Mouse (Mus musculus): Measurements from ENCODE around the gene Ovgp1.
"Not testable (repeated sequence)": the region's sequence is repeated elsewhere in the genome, so short reads cannot be mapped to it uniquely, and the experiment has no call there.

The Ovgp1 gene

GRCm38 (mm10) chr3:105973411-105973810 is at the start of gene Ovgp1:
TSS of gene Ovgp1 (plus strand) at chr3:105973711.
- no peak for DNase-seq (ENCODE audit: low spot score)

DNA sequence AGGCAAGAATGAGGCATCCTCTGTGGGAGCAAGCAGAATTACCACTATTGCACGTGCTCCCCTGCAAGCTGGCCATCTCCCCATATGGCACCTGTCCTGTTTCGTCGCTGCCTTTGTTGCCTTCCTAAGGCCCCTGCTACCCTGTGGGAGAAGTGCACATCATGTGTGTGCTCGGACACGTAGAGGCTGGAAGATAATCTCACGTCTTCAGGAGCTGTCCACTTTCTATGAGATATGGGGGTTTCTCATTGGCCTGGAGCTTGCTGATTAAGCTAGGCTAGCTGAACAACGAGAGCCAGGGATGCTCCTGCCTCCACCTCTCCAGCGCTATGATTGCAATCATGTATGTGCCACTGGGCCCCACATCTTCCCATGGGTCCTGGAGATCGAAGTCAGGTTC is 48.9 kb upstream of the Ovgp1 start:
- no peak for DNase-seq (ENCODE audit: low spot score)

GRCm38 (mm10) chr3:105927561-105928194 is 45.8 kb upstream of the Ovgp1 start:
- no peak for DNase-seq (ENCODE audit: low spot score)

DNA sequence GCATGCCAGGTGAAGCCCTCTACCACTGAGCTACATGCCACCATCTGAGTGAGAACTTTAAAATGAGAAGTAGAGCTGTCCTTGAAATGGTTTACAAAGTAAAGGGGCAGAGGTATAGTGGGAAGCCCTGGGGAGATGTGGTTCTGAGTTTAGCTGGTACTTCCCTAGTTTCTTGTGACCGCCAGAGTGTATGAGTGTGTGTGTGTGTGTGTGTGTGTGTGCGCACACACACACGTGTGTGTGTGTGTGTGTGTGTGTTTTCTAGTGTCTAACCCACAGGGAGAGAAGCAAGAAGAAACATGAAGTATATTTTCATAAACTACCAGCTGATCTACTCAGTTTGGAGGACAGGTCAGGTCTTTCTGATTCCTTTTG is 45.3 kb upstream of the Ovgp1 start:
- no peak for DNase-seq (ENCODE audit: low spot score)

GRCm38 (mm10) chr3:105928781-105929180 is 44.7 kb upstream of the Ovgp1 start:
- no peak for DNase-seq (ENCODE audit: low spot score)

GRCm38 (mm10) chr3:105929821-105930220 is 43.7 kb upstream of the Ovgp1 start:
- DNase-seq (ENCODE audit: low spot score), result no peak

- no peak for DNase-seq (ENCODE audit: low spot score)
Observed at GRCm38 (mm10) chr3:105931095-105931494, 42.4 kb upstream of the Ovgp1 start.

DNA sequence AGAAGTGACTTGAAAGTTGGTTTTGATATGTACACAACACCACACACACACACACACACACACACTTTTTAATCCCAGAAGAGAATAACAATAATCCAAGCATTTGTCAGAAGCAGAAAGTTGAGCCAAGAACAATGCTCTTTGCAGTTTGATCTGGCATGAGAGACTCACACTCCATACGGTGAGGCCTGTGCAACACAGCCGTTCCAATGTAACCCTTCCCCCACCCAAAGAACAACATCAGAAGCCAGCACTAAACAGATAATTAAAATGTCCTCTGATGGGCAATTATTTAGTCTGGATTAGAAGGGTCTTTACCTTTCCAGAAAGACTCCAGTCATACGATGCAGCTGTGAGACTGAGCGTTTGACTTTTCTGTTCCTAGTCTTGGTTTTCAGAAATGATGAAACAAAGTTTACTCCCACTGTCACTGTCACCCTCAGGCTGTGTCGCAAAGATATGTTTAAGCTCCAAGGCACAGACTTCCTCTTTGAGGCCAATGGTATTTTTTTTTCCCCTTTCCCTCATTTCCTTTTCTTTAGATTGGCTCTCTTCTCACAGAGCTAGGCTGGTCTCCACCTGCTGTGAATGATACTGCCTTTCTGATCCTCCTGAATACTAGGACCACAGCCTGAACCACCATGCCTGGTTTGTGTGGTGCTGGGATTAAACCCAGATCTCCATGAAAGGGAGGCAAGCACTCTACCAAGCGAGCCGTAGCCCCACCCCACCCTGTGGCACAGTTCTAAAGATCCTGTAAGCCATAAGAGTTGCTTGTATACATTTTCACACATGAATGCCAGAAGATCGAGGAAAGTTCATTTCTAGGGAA is 41.1 kb upstream of the Ovgp1 start, which contains the start of gene I830077J02Rik:
Gene I830077J02Rik, minus strand, starts transcription at position 425 of the 832 bp plus-strand sequence.
- DNase-seq (ENCODE audit: low spot score), result no peak

- DNase-seq (ENCODE audit: low spot score), result no peak
Observed at GRCm38 (mm10) chr3:105933926-105934325, 39.6 kb upstream of the Ovgp1 start.

- no peak for DNase-seq (ENCODE audit: low spot score)
Observed at GRCm38 (mm10) chr3:105935033-105935432, 38.5 kb upstream of the Ovgp1 start.

DNA sequence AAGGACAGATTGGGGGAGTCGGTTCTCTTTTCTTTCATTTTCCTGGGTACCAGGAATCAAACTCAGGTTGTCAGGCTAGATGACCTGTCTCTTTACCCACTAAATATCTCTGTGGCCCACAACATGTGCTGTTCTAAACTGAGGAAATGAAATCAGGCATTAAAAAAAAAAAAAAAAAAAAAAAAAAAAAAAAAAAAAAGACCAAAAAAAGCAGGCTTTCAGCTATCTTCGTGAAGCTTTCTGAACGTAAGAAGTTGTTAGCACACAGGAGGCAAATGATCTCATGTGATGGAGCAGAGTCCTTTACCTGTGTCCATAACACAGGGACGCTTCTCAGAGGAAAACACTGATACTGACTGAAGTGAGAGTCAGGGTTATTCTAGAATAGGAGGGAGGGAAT is 37.4 kb upstream of the Ovgp1 start:
- no peak for DNase-seq (ENCODE audit: low spot score)

- DNase-seq (ENCODE audit: low spot score), result no peak
Observed at GRCm38 (mm10) chr3:105951348-105951747, 22.2 kb upstream of the Ovgp1 start.

DNA sequence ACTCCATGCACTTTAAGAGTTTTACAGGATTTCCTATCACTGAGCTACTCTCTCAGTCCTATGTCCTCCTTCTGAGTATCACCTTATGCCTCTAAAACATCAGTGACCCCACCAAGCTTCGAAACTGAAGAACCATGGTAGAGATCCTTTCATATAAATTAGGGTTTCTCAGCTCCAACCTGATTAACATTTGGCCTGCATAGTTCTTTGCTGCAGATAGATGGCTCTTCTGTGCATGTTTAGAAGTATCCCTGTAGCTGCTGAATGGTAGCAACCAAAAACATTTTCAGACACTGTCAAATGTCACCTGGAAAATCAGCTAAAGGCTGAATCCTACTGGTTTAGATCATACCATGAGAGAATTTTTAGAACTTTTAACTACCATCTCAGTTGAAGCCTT is 16.3 kb upstream of the Ovgp1 start:
- DNase-seq (ENCODE audit: low spot score), result no peak

- DNase-seq (ENCODE audit: low spot score), result peak; percentile 35
Observed at GRCm38 (mm10) chr3:105958204-105958603, 15.3 kb upstream of the Ovgp1 start.

DNA sequence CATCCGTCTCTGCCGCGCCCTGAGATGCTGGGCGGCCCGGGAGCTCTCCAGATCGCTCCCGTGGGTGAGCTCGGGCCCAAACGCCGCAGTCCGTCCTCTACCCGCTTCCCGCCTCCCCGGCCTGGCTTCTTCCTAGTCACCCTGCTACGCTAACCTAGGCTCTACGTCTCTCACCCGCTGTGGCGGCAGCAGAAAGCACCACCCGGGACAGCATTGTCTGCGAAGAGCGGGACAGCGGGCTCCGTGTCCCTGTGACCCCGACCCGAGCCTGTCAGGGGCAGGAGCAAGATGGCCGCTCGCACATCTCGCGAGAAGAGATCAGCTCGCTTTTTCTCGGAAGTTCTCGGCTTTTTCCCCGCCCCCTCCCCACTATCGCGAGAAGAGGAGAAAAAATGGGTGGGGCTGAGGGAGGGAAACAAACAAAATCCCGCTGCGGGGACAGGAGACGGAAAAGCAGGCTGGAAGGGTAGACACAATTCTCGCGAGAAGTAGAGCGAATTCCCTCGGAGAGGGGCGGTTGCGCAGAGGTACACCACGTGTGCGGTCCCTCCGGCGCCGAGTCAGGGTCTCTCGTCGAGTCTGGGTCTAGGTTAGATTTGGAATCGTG is 14.4 kb upstream of the Ovgp1 start, which contains the start of gene Wdr77:
Gene Wdr77, plus strand, starts transcription at position 396 of the 607 bp plus-strand sequence.
- peak; percentile 100 for DNase-seq (ENCODE audit: low spot score)

- DNase-seq (ENCODE audit: low spot score), result no peak
Observed at GRCm38 (mm10) chr3:105959585-105959984, 13.9 kb upstream of the Ovgp1 start.

DNA sequence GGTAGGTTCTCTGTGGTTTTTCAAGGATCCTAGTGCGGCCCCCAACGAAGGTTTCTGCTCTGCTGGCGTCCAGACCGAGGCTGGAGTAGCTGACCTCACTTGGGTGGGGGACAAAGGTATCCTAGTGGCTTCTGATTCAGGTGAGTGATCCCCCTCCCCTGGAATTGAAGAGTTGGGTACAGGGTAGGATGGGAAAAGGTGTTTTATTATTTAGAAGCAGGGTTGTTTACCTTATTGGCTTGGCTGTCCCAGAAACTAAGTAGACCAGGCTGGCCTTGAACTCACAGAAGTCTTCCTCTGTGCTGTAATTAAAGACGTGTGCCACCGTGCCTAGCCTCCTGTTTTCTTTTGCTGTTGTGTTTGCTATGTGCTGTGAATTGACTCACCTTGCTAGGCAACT is 13.5 kb upstream of the Ovgp1 start, which contains the start of gene Atp5f1:
Gene Atp5f1, minus strand, starts transcription at position 101 of the 400 bp plus-strand sequence.
- DNase-seq (ENCODE audit: low spot score), result no peak

GRCm38 (mm10) chr3:105960700-105961099 is 12.8 kb upstream of the Ovgp1 start:
- DNase-seq (ENCODE audit: low spot score), result no peak

DNA sequence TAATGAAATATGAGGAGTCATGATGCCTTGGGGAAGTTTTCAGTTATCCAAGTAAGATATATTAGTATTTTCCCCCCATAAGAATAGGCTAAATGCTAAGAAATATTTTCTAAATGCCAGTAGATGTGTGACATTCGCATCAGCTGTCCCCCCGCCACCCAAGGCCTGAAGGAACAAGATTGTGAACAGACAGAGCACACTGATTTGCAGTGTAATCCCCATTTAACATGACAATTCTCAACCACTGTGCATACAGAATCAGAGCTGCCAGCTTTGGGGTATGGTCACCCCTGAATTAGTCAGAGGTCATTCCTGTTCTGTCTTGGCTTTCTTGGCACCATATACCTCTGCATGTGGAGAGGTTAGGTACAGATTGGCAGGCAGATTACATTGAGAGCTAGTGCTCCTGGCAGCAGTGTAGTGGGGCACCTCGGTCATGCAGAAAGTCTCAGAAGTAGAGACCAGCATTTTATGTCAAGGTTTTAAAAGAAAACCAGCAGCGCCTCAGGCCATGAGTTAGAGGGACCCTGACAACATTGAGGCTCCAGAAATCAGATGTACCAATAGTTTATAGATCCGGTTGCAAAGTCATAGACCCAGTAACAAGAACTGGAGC is 1.6 kb upstream of the Ovgp1 start:
- DNase-seq (ENCODE audit: low spot score), result no peak

GRCm38 (mm10) chr3:105974174-105974573 is 663 bp downstream of the Ovgp1 start:
- DNase-seq (ENCODE audit: low spot score), result no peak

GRCm38 (mm10) chr3:105989611-105990010 is 16.1 kb downstream of the Ovgp1 start:
- DNase-seq (ENCODE audit: low spot score), result not testable (repeated sequence)

- DNase-seq (ENCODE audit: low spot score), result peak; percentile 37
Observed at GRCm38 (mm10) chr3:105991653-105992283, 18.3 kb downstream of the Ovgp1 start.

All from c-Kit-positive CD71-positive TER-119-positive erythroid progenitor cells, embryonic 14.5 days (primary cell).